Mouse (Mus musculus) embryonic facial prominence, embryonic 10.5 days (tissue): ENCODE measurements around the gene Rcn1. TPM values are rescaled to one million over a fixed set of nuclear protein-coding genes. Genes with fewer than 3 reads are reported as not detected.

Experiments used
- DNase-seq: peaks from one replicate; pipeline ENCODE4 v3.0.0-alpha.2; 2017; ENCODE audit warnings: low spot score
- H3K27ac ChIP-seq: fragments of 300-500 bp; sonication (generic); replicated peaks from 2 replicates; pipeline ENCODE4 v1.5.1; 2016; ENCODE audit warnings: mild to moderate bottlenecking
- H3K27me3 ChIP-seq: fragments of 300-500 bp; sonication (generic); replicated peaks from 2 replicates; pipeline ENCODE4 v1.6.1; 2016; ENCODE audit warnings: low read depth, mild to moderate bottlenecking; ENCODE audit not compliant: poor library complexity, severe bottlenecking
- H3K36me3 ChIP-seq: fragments of 300-500 bp; sonication (generic); replicated peaks from 2 replicates; pipeline ENCODE4 v1.6.1; 2016; ENCODE audit warnings: mild to moderate bottlenecking, moderate library complexity
- H3K4me1 ChIP-seq: fragments of 300-500 bp; sonication (generic); 2 replicates; pipeline ENCODE4 v1.6.1; 2016
- H3K4me3 ChIP-seq: fragments of 300-500 bp; sonication (generic); 2 replicates; pipeline ENCODE4 v1.5.1; 2016; ENCODE audit warnings: mild to moderate bottlenecking, moderate library complexity
- H3K9me3 ChIP-seq: fragments of 300-500 bp; sonication (generic); 2 replicates; pipeline ENCODE4 v1.6.1; 2016; ENCODE audit warnings: mild to moderate bottlenecking
- WGBS: fragments of 180-500 bp; shearing (Covaris S2); methylation state at CpG from one replicate; pipeline ENCODE4 v1.1.7; 2016; 5-methylcytosine and 5-hydroxymethylcytosine counted together
- polyA plus RNA-seq: library from polyadenylated mRNA; unstranded; fragments of >200 nt; fragmentation: Nextera tagmentation; extraction: Ambion mirVana; gene quantifications from 2 replicates; pipeline ENCODE4 v1.2.1, GENCODE M21; 2016

Gene Rcn1
- polyA plus RNA-seq, 1 experiment from 2014 or later: 116 TPM

DNA sequence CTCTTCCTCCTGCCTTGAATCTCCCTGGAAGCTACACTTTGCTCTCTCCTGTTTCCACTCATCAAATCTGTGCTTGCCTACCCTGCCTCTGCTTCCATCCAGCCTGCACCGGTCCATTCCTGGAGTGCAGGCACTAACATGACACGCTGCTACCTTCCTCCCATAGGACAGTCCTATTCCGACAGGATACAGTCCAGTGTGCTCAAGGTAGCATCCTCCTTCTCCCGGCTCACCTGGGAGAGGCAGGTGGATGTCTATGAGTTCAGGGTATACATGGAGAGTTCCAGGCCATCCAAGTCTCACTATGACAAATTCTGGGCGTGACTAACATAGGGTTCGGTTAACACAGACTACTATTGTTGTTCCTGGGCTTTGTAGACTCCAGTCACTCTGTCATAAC, 27.0 kb downstream of the Rcn1 start:
- no peak overlapping the region for H3K27ac ChIP-seq
- no peaks in the 10 kb centered on the region for H3K9me3 ChIP-seq
- WGBS: 94% methylated on average over 6 of the region's 6 CpGs
- H3K4me1 ChIP-seq: peaks cover 13% of the 10 kb centered on the region
- H3K36me3 ChIP-seq: no peaks in the 10 kb centered on the region
- H3K27me3 ChIP-seq: peaks cover 18% of the 10 kb centered on the region
- H3K4me3 ChIP-seq: no peak overlapping the region
- DNase-seq: no peak

DNA sequence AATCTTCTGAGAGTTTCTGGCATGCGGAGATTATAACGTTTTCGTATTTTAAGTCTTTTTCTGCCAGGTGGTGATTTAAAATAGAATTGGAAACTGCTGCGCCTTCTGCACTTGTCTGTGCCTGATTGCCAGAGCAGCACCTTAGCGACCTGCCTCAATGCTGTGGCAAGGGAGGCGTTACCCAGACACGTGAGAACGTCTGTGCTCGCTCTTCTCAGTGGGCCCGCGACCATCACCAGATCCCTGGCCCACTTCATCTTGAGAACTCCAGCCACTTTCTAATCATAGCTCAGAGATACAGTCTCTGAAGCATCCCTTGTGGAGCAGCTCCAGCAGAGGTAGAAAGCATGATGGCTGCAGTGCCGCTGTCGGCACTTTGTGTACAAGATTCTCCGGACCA, 28.4 kb downstream of the Rcn1 start:
- H3K27me3 ChIP-seq: peaks cover 18% of the 10 kb centered on the region
- no peaks in the 10 kb centered on the region for H3K36me3 ChIP-seq
- H3K4me1 ChIP-seq: peaks cover 9% of the 10 kb centered on the region
- no peaks in the 10 kb centered on the region for H3K9me3 ChIP-seq
- H3K4me3 ChIP-seq: peak overlapping the region; percentile 39
- no peak for DNase-seq
- 33% methylated on average over 14 of the region's 14 CpGs for WGBS
- no peak overlapping the region for H3K27ac ChIP-seq

DNA sequence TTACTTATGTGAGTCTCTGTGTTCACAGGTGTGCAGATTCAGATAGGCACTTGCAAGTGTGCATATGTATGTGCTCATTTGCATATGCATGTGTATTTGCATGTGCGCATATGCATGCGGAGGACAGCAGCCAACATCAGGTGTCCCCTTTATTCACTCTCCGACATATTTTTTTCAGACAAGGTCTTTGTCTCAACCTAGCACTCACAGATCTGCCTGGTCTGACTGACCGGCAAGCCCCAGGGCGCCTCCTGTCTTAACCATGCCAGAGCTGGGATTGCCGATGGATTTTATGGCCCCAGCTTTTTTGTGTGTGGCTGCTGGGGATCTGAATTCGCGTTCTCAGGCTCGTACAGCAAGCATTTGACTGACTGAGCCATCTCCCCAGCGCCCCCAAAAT, 28.9 kb downstream of the Rcn1 start:
- Histone ChIP-seq H3K36me3 (no peaks in the 10 kb centered on the region), H3K4me1 (peaks cover 9% of the 10 kb centered on the region), H3K27ac (no peak overlapping the region), H3K27me3 (peaks cover 18% of the 10 kb centered on the region), H3K4me3 (peak overlapping the region; percentile 39), H3K9me3 (no peaks in the 10 kb centered on the region)
- WGBS: 12% methylated on average over 10 of the region's 10 CpGs
- DNase-seq: no peak

DNA sequence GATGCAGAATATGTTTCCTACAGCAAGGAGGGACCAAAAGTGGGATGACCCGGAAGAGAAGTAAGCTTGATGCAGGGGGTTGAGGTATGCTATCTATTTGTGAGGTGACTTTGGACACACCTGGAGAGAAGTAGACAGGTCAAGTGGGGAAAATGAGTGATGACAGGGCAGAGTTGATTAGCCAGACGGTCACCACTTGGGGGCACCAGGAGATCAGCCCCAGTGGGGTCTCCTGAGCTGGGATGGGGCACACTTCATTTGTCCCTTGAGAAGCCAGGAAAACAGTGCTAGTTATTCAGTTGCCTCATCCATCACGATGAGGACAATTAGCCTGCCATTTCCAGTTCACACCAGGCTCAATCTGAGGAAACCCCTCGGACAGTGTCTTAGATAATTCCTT, 31.5 kb downstream of the Rcn1 start:
- Histone ChIP-seq H3K4me3 (no peak overlapping the region), H3K36me3 (no peaks in the 10 kb centered on the region), H3K9me3 (no peaks in the 10 kb centered on the region), H3K27ac (no peak overlapping the region), H3K4me1 (peaks cover 9% of the 10 kb centered on the region), H3K27me3 (peaks cover 12% of the 10 kb centered on the region)
- 58% methylated on average over 4 of the region's 4 CpGs for whole genome bisulfite sequencing
- DNase-seq: no peak

DNA sequence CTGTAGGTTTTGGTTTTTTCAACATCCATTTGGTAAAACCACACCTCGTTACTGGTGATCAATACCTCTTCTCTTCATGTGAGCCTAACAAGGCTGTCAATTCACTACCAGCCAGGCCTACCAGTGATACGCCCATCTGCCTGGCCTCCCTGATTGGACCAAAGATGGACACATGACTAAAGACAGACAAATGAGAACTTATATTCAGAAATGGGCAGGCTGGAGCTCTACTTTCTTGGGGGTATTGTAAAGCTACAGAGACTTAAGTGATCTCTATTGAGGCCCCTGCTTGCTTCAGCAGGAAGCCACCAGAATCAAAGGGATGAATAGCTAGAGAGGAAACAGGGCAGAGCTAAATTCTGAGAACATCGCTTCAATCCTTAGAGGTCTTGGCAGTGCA, 41.1 kb downstream of the Rcn1 start:
- WGBS: 87% methylated on average over 3 of the region's 3 CpGs
- Histone ChIP-seq H3K4me1 (peaks cover 5% of the 10 kb centered on the region; the same call in 1 of the 2 replicates), H3K36me3 (no peaks in the 10 kb centered on the region), H3K4me3 (no peak overlapping the region), H3K27ac (no peak overlapping the region), H3K27me3 (no peaks in the 10 kb centered on the region), H3K9me3 (no peaks in the 10 kb centered on the region)
- DNase-seq: no peak

DNA sequence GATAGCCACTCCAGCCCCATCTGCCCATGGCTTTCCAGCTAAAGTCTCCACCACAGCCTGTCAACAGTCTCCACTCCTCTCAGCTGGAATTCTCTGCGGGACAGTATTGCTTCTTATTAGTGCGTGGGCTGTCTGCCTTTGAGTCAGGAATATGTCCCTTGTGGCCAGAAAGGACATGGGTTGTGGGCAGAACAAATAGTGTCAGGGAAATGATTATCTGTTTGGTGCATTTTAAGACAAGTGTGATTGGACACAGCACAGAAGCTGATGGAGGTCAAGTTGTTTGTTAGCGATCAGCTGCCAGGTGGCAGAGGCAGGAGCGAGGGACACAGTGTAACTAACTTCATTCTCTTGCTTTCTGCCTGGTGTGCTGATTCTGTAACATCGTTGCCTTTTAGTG, 42.3 kb downstream of the Rcn1 start:
- no peak for DNase-seq
- WGBS: 72% methylated on average over 5 of the region's 5 CpGs
- H3K27me3 ChIP-seq: no peaks in the 10 kb centered on the region

DNA sequence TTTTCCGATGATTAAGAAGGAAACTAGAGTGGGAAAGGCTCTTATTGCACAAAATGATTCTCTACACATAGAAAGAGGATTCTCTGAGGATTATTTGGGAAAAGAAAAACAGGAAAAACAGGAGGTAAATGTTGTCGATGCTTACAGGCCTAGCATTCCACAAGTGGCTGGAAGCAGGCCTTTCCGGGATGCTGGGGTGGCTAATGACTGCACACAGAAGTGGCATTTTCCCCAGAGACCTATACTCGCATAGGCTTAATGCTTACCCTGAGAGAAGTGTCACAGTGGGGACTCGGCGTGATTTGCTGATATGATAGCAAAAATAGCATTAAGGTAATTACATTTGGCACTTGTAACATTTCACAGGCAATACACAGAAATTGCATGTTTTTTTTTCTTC, 50.2 kb downstream of the Rcn1 start:
- peaks cover 4% of the 10 kb centered on the region; the same call in 1 of the 2 replicates for H3K27me3 ChIP-seq
- no peaks in the 10 kb centered on the region for H3K36me3 ChIP-seq
- WGBS: 70% methylated on average over 6 of the region's 6 CpGs
- no peaks in the 10 kb centered on the region for H3K9me3 ChIP-seq
- no peak overlapping the region for H3K27ac ChIP-seq
- H3K4me3 ChIP-seq: no peak overlapping the region
- H3K4me1 ChIP-seq: 0 out of 2 replicates have a peak, but pooled peaks cover 2% of the 10 kb centered on the region
- no peak for DNase-seq

More for the DNA sequence above, 42.3 kb downstream of the Rcn1 start:
- H3K4me3 ChIP-seq: no peak overlapping the region
- no peaks in the 10 kb centered on the region for H3K36me3 ChIP-seq
- H3K4me1 ChIP-seq: peaks cover 5% of the 10 kb centered on the region; the same call in 1 of the 2 replicates
- H3K27ac ChIP-seq: no peak overlapping the region
- H3K9me3 ChIP-seq: no peaks in the 10 kb centered on the region

DNA sequence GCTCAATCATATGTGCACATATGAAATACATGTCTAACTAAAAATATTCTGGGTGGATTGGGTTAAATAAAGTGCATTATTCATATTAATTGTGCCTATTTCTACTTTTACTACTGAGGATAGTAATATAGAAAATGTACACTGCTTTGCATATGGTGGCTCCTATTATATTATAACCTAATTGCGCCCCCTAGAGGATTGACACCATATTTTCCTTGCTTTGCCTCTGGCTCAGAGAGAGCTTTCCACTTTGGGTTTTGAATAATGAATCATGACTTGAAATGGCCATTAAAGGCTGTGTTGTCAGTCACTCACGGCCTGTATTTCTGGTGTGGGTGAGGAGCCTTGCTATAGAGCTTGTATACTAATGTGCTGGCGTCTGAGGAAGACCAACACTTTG, 59.1 kb downstream of the Rcn1 start:
- Histone ChIP-seq H3K4me3 (no peak overlapping the region), H3K4me1 (peaks cover 21% of the 10 kb centered on the region), H3K27me3 (peaks cover 12% of the 10 kb centered on the region; the same call in 1 of the 2 replicates), H3K9me3 (no peaks in the 10 kb centered on the region), H3K36me3 (no peaks in the 10 kb centered on the region), H3K27ac (no peak overlapping the region)
- 67% methylated on average over 3 of the region's 3 CpGs for WGBS
- no peak for DNase-seq

DNA sequence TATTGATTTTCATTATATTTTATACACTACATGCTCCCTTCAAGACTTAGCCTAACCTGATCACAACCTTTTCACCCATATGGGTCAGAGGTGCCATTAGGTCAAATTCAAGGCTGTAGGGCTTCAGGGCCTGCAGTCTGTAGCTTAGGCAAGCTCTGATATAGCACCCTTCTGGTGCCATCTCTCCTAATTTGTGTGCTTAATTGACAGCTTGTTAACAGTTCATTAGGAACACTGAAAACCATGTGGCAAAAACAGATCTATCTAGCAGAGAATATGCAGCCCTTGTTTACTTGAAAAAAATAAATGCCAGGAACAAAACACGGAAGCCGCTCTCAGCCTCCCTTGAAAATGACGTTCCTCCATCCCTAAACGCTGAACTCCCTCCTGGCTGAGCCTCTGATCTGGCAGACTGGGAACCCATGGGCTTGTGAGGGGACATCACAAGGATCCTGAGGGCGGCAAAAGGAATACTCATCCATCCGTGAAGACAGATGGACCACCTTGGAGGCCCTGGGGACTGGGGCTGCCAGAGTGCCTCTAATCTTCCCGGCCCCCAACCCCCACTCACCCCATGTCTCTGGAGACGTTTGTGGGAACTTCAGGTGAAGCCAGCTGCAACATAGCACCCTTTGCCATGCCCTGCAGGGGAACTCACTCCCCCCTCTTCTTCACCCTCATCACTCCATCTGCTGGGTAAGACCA, 61.8 kb downstream of the Rcn1 start:
- no peaks in the 10 kb centered on the region for H3K36me3 ChIP-seq
- 44% methylated on average over 8 of the region's 8 CpGs for WGBS
- peaks cover 25% of the 10 kb centered on the region; the same call in 1 of the 2 replicates for H3K27me3 ChIP-seq
- peaks cover 21% of the 10 kb centered on the region for H3K4me1 ChIP-seq
- no peaks in the 10 kb centered on the region for H3K9me3 ChIP-seq
- no peak overlapping the region for H3K27ac ChIP-seq
- DNase-seq: no peak
- no peak overlapping the region for H3K4me3 ChIP-seq

DNA sequence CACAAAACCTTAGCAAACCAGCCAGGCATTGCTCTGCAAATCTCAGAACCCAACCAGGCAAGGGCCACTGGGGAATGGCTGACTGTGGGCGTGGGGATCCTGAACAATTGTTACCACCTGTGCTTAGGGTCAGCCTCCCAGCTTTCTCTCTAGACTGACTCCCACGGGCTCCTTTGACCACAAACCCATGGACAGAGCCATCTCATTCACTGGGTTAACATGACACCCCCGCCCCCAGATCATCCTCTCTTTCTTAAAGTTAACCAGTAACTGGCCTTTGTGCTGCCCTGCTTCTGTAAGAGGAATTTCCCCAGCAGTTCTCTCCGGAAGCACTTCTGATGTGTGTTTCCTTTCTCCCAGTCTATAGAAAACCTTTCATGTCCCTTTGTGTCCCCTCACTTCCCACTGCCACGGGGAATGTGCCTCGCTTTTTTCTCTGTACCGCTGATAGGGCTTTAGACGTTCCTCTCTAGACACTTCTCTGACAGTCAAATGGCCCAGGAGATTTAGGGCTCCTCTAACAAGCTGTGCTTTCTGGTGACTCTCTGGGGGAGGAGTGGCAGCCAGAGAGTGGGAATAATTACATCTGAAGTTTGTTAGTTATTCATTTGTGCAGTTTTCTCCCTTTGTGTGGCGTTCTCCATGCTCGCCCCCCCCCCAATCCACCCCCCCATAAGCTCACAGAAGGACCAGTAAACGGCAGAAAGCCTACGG, 62.6 kb downstream of the Rcn1 start:
- Histone ChIP-seq H3K4me1 (peaks cover 21% of the 10 kb centered on the region), H3K9me3 (no peaks in the 10 kb centered on the region), H3K36me3 (no peaks in the 10 kb centered on the region), H3K27ac (no peak overlapping the region), H3K27me3 (peaks cover 30% of the 10 kb centered on the region; the same call in 1 of the 2 replicates), H3K4me3 (no peak overlapping the region)
- no peak for DNase-seq
- 31% methylated on average over 12 of the region's 12 CpGs for WGBS

Other genes starting within 250 kb of the Rcn1 start
- 0.37 and 0.57 TPM in 2 replicates for gene Them7, start 175.0 kb downstream of the Rcn1 start, polyA plus RNA-seq